7 mouse cellular contexts compared by ENCODE assay signal in the genomic region with DNA sequence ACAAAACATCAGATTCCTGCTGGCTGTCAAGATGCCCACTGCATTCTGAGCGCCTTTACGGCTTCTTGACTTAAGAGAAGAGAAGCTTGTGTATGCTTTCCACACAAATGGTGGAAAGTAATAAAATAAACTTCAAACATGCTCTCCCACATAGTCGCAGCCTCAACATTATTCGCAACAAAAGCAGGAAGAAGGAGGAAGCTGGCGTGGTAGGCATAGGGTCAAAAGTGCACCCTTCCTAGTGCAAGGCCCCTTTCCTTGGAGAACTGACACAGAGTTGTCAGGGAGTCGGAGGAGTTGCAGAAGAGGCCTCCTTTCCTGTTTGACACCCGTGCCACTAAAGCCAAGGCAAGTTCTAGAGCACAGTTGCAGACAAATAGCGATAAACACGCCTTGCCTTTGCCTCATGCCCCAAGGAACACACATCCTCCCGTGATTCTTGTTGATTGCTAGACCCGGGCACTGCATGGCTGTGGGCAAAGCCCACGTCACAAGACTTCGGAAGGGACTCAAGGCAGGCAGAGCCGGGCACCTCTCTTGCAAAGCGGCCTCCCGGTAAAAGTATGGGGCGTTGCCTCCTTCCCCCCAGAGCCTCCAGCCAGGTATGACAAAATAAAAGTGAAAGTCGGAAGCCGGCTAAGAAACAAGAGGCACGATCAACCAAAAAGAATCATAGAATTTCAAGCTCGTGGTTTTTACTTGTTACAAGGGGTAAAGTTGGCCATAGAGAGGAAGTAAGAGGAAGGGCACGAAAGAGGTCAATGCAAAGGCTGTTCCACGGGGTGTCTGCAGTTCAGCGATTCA. TPM values are rescaled to one million over a fixed set of nuclear protein-coding genes. Genes with fewer than 3 reads are reported as not detected.
DNase-seq lines count a peak whose midpoint lies in the region; ATAC-seq lines count a peak whose summit lies in the region.

No protein-coding gene starts in this region.

- WGBS in heart, embryonic 15.5 days: 8% methylated on average over 24 of the region's 24 CpGs
- WGBS in liver, embryonic 15.5 days (ENCODE audit: insufficient replicate concordance): 5% methylated on average over 24 of the region's 24 CpGs
- WGBS in stomach, embryonic 15.5 days: 18% methylated on average over 24 of the region's 24 CpGs

- no peak for ATAC-seq in heart, embryonic 15.5 days (replicated peaks; ENCODE audit: insufficient number of reproducible peaks, insufficient read depth, low FRiP score, low read depth)
- no peak for ATAC-seq in liver, embryonic 15.5 days (ENCODE audit: insufficient read depth)
- no peak for ATAC-seq in stomach, embryonic 15.5 days (ENCODE audit: insufficient read depth, low FRiP score, low read depth)

- H3K27me3 ChIP-seq in heart, embryonic 15.5 days: peaks cover 89% of the 10 kb centered on the region
- H3K27me3 ChIP-seq in liver, embryonic 15.5 days: peaks cover 77% of the 10 kb centered on the region
- H3K27me3 ChIP-seq in stomach, embryonic 15.5 days (replicated peaks): peaks cover 53% of the 10 kb centered on the region

- H3K9ac ChIP-seq in heart, embryonic 15.5 days: 0 out of 2 replicates have a peak overlapping the region, but pooled peaks have one; percentile 7
- no peak overlapping the region for H3K9ac ChIP-seq in liver, embryonic 15.5 days
- H3K9ac ChIP-seq in stomach, embryonic 15.5 days: no peak overlapping the region

- no peaks in the 10 kb centered on the region for H3K36me3 ChIP-seq in heart, embryonic 15.5 days
- no peaks in the 10 kb centered on the region for H3K36me3 ChIP-seq in liver, embryonic 15.5 days (replicated peaks)
- H3K36me3 ChIP-seq in stomach, embryonic 15.5 days: no peaks in the 10 kb centered on the region

- DNase-seq in A20 (ENCODE audit: low read depth, low spot score): peak; percentile 16
- DNase-seq in CD4-positive helper T cell, adult 2 months (ENCODE audit: low read depth, low spot score): peak; percentile 28
- DNase-seq in thymus, postnatal 36 days: no peak
- no peak for DNase-seq in gastrocnemius, postnatal 10 days

- peak overlapping the region; percentile 100 for H3K4me2 ChIP-seq in heart, embryonic 15.5 days
- peak overlapping the region; percentile 71 for H3K4me2 ChIP-seq in liver, embryonic 15.5 days
- H3K4me2 ChIP-seq in stomach, embryonic 15.5 days: peak overlapping the region; percentile 99

- peak overlapping the region; percentile 70 for H3K4me3 ChIP-seq in heart, embryonic 15.5 days
- H3K4me3 ChIP-seq in liver, embryonic 15.5 days (replicated peaks): peak overlapping the region; percentile 55
- H3K4me3 ChIP-seq in stomach, embryonic 15.5 days (replicated peaks): peak overlapping the region; percentile 56

- no peak overlapping the region for H3K27ac ChIP-seq in heart, embryonic 15.5 days
- no peak overlapping the region for H3K27ac ChIP-seq in liver, embryonic 15.5 days (replicated peaks)
- peak overlapping the region; percentile 75 for H3K27ac ChIP-seq in stomach, embryonic 15.5 days

- H3K9me3 ChIP-seq in heart, embryonic 15.5 days (replicated peaks): no peaks in the 10 kb centered on the region
- no peaks in the 10 kb centered on the region for H3K9me3 ChIP-seq in liver, embryonic 15.5 days (replicated peaks)
- no peaks in the 10 kb centered on the region for H3K9me3 ChIP-seq in stomach, embryonic 15.5 days

- H3K4me1 ChIP-seq in heart, embryonic 15.5 days (replicated peaks): peaks cover 27% of the 10 kb centered on the region
- H3K4me1 ChIP-seq in liver, embryonic 15.5 days (replicated peaks): peaks cover 4% of the 10 kb centered on the region; the same call in 1 of the 2 replicates
- H3K4me1 ChIP-seq in stomach, embryonic 15.5 days: peaks cover 15% of the 10 kb centered on the region; the same call in 1 of the 2 replicates

RNA-seq across cellular contexts. Expression of a gene that starts 1.2 kb away (rescaled TPM):
- 0.15 and 0.33 TPM in 2 replicates for polyA plus RNA-seq in heart, embryonic 15.5 days (2015; fragmentation: Nextera tagmentation; extraction: Ambion mirVana)
- polyA plus RNA-seq in liver, embryonic 15.5 days (2015; fragmentation: Nextera tagmentation; extraction: Ambion mirVana): 1.0 and 1.3 TPM in 2 replicates
- polyA plus RNA-seq in stomach, embryonic 15.5 days (2015; fragmentation: Nextera tagmentation; extraction: Ambion mirVana): 15.1 and 16.7 TPM in 2 replicates
- total RNA-seq in gastrocnemius, postnatal 10 days (2021): not detected

RNA-seq across cellular contexts. Expression of a gene that starts 2.0 kb away (rescaled TPM):
- polyA plus RNA-seq in heart, embryonic 15.5 days (2015; fragmentation: Nextera tagmentation; extraction: Ambion mirVana): not detected in 2 replicates
- polyA plus RNA-seq in liver, embryonic 15.5 days (2015; fragmentation: Nextera tagmentation; extraction: Ambion mirVana): not detected in 2 replicates
- not detected in 2 replicates for polyA plus RNA-seq in stomach, embryonic 15.5 days (2015; fragmentation: Nextera tagmentation; extraction: Ambion mirVana)
- total RNA-seq in gastrocnemius, postnatal 10 days (2021): not detected

Comparison
In these comparisons a context has a peak if more than half of its experiments do, and no peak if none do; other contexts are left out.
1. DNase-seq: peak in A20 (single experiment) and CD4-positive helper T cell, adult 2 months (single experiment); none in thymus, postnatal 36 days (0 of 2) and gastrocnemius, postnatal 10 days (single experiment).
2. Peak in every context shown above with its lines, with median percentiles within 50 percentile points of each other: H3K4me2 ChIP-seq and H3K4me3 ChIP-seq.